Mouse (Mus musculus) brain, embryonic 14.5 days (tissue): ENCODE measurements at regions not wholly inside any gene's neighbourhood (a gene's known extent, or its start where the extent isn't known, plus 50 kb on each side); places are given as distances from the start of the nearest gene placed in this dataset.

ENCODE experiments used
- CTCF ChIP-seq: fragments of 200-500 bp; IDR thresholded peaks from 2 replicates; pipeline ENCODE4 v1.5.1; 2012; ENCODE audit warnings: inconsistent platforms, mild to moderate bottlenecking, moderate library complexity, borderline replicate concordance; ENCODE audit not compliant: insufficient read depth, insufficient read length; ENCODE audit errors: extremely low read depth
- POLR2A ChIP-seq: fragments of 200-500 bp; IDR thresholded peaks from 2 replicates; pipeline ENCODE4 v1.6.1; 2012; ENCODE audit warnings: mild to moderate bottlenecking, inconsistent platforms, borderline replicate concordance; ENCODE audit not compliant: poor library complexity, insufficient read depth, insufficient read length, severe bottlenecking; ENCODE audit errors: extremely low read depth

DNA sequence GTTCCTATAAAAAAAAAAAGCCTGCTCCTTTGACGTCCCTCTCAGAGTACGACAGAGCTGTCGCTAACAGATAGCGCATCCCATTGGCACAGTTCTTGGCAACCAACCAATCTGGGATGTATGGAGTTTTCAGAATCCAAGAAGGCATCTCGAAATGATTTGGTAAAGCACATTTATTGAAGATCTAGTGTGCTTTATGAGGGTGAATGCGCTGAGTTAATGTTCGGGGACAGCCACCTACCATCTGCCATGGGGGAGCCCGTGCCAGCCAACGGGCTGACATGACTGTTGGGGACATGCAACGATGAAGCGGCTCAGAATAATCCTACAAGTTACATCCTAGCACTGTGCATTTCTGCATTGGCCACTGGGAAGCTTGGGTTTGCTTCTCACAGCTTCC, 208.4 kb upstream of the Fam19a5 start:
- TF ChIP-seq CTCF: no peak
- TF ChIP-seq POLR2A: no peak
